Mouse (Mus musculus) A20 (cell line): ENCODE results near the gene Padi1.

Experiments used
- DNase-seq: peaks from one replicate; pipeline ENCODE4 v3.0.0-alpha.2; 2011; ENCODE audit warnings: low read depth, low spot score

Padi1 gene

GRCm38 (mm10) chr4:140785217-140785616, 60.4 kb downstream of the Padi1 start:
- DNase-seq = no peak

DNA sequence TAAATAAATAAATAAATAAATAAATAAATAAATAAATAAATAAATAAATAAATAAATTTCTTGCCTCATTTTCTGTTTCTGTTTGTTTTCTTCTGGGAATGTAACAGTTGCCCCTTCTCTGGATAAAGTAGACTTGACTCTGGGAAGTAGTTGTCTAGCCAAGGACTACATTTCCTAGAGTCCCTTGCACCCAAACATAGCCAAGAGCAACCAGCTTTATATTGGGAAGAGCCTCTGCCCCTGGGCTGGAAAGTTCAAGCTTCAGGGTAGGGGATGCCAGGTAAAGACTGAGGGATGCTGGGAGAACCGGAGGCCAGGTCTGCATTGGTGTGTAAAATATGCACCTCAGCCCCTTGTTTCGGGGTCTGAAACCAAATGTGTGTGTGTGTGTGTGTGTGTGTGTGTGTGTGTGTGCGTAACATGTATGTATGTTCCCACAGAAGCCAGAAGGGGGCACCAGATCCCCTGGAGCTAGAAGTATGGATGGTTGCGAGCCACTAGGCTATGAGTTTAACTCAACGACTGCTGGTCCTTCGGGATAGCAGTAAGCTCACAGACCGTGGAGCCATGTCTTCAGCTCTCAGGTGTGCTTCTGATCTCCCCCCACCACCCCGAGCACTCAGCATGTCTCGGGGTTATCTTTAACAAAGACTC, 61.2 kb downstream of the Padi1 start:
- peak; percentile 27 for DNase-seq

- no peak for DNase-seq
Observed at GRCm38 (mm10) chr4:140782821-140783220, 62.8 kb downstream of the Padi1 start.

DNA sequence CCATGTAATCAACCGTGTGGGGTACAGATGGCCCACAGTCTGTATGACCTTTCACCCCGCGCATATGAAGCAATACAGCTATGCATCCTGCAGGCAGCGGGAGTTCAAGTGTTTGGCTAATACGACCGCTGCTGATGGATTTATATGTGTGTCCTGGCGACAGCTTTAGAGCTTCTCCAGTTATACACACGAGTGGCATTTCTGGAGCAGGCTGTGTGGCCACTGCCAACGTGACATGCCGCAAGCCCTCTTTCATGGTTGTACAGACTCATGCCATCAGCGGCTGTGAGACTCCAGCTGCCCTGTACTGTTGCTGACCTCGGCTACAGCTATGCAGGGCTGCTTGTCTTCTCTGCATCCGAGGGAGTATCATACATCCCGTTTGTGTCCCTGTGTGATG, 65.1 kb downstream of the Padi1 start:
- no peak for DNase-seq

- DNase-seq = no peak
Observed at GRCm38 (mm10) chr4:140779803-140780397, 65.7 kb downstream of the Padi1 start.

- DNase-seq = no peak
Observed at GRCm38 (mm10) chr4:140776623-140777022, 69.0 kb downstream of the Padi1 start.

DNA sequence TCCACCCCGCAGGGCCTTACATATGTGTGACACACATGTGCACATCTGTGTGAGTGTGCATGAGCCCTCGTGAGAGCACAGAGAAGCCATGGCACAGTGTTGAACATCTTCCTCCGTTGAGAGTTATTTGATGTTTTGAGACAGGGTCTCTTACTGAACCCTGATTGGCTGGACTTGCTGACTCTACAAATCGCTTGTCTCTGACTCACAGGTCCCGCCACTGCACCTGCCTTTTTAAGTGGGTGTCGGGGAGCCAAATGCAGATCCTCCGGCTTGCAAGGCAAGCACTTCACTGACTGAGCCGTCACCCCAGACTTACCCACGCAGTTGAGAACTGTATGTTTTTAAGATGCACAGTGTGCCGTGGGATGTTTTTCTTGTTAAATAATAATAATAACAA, 69.7 kb downstream of the Padi1 start:
- DNase-seq = no peak

GRCm38 (mm10) chr4:140774893-140775292, 70.7 kb downstream of the Padi1 start:
- peak; percentile 39 for DNase-seq

DNA sequence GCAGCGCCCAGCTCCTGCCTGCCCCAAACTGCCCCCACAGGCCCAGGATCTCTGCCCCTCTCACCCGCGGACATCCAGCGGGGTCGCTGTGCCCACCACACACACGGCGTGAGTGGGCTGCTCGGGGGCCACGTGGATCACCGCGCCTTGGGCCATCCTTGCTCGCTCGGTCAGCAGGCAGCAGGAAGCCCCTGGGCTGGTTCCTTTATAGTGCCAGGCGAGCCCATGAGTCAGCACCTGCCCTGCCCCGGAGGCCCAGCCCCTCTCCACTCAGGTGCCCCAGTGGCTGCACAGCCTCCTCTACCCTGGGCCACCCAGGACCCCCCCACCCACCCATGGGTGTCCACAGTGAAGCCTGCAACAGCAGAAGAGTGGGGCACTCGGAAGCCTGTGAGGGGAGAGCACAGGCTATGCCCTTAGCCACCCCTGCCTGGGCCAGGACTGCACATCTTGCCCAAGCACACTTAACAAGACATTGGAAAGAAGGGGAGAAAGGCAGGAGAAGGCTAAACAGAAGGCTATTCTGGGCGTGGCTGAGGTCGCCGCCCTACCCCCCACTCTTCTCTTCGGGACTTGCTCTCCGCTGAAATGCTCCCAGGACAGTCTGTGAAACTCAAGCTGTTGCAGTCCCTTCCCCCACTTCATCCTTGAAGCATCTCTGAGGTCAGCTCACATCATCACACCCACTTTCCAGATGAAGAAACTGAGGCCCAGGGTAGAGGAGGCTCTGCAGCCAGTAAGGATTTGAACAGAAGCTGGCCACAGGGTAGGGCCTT, 71.4 kb downstream of the Padi1 start, which contains the start of gene Padi4:
Gene Padi4, minus strand, starts transcription at position 212 of the 776 bp plus-strand sequence.
- no peak for DNase-seq

DNA sequence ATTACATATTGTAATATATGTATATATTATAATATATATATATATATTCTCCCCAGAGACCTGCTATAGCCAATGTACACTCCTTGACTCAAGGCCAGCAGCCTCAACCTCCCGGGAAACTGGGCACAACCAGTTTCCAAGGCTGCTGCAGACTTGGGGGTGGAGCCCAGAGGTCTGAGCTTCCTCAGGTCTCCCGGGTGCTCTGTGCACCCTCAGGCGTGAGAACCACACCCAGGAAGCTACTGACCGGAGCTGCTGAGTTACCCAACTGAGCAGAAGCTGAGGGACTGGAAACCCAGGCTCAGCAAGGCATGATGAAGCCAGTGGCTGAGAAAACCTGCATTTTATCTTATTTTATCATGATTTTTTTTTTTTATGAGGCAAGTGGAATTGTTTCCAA, 74.5 kb downstream of the Padi1 start:
- DNase-seq = no peak

DNA sequence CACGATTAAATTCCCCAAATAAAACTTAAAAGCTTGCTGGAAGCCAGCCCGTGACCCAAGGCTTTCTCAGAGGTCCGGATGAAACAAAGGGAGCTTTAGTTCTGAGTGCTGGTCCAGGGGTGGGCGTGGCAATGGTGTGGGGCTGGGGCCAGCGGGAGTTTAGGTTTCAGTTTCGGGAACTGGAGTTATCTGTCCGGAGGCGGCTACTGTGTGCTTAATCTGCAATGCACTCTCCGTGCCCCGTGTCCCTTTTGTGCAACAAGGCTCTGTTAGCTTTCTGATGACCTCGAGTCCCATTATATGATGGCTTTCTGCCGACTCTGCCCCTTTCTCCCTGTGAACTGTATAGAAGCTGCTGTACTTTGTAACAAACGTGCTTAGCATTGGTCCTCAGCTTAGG, 75.1 kb downstream of the Padi1 start:
- DNase-seq = no peak

GRCm38 (mm10) chr4:140768973-140769372, 76.6 kb downstream of the Padi1 start:
- no peak for DNase-seq

DNA sequence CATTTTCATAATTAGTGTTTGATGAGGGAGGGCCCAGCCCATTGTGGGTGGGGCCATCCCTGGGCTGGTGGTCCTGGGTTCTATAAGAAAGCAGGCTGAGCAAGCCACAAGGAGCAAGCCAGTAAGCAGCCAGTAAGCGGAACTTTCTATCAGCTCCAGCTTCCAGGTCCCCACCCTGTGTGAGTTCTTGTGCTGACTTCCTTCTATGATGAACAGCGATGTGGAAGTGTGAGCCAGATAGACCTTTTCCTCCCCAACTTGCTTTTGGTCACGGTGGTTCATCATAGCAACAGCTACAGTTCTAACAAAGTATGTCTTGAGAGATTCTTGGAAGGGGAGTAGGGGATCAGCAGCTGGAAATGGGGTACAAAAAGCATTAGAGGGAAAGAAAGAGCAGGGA, 79.6 kb downstream of the Padi1 start:
- DNase-seq = no peak

DNA sequence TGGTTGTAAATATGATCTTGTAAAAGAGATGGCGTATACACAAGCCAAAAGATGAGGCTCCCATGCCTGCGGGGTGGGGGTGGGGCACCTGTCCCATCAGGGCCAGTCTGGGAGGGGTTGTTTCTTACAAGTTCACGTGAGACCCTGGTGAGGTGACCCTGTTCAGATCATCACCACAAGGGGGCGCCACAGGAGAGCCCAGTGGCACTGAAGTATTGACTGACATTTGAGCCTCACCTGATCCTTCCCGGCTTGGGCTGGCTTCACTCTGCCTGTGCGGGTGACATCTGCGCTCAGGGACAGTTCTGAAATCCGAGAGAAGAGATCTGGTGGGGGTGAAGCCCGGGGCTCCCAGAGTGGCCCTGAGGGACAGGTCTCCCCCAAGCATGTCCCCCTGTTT, 82.4 kb downstream of the Padi1 start:
- DNase-seq = peak; percentile 71
